In genomic region chr2:26423086-26423485, GRCm38 (mm10) we compare ENCODE assay signal across 24 mouse cellular contexts. TPM values are rescaled to one million over a fixed set of nuclear protein-coding genes. Genes with fewer than 3 reads are reported as not detected.
DNase-seq lines count a peak whose midpoint lies in the region; ATAC-seq and TF ChIP-seq lines count a peak whose summit lies in the region.
"Had no signal": no experiment of that assay in that cellular context is flagged by ENCODE, and none has a peak within 500 bp of the region (broad histone marks: within the 10 kb centered on the region; RNA-seq: fewer than 3 reads in every experiment).

No protein-coding gene starts in this region.

- no peak overlapping the region for H3K9ac ChIP-seq in kidney, embryonic 14.5 days (ENCODE audit: low read depth, low read length)
- no peak overlapping the region for H3K9ac ChIP-seq in intestine, embryonic 14.5 days (ENCODE audit: low read length)
- no peak overlapping the region for H3K9ac ChIP-seq in intestine, postnatal 0 days (ENCODE audit: low read depth, low read length)
- H3K9ac ChIP-seq: forebrain, postnatal 0 days; heart, embryonic 13.5 days; hindbrain, embryonic 12.5 days; liver, embryonic 15.5 days; midbrain, embryonic 12.5 days had no signal

- H3K4me3 ChIP-seq in kidney, embryonic 14.5 days (ENCODE audit: low read length): no peak overlapping the region
- H3K4me3 ChIP-seq in intestine, embryonic 14.5 days (ENCODE audit: low read depth, low read length): no peak overlapping the region
- H3K4me3 ChIP-seq in intestine, postnatal 0 days (ENCODE audit: low read depth, low read length): no peak overlapping the region
- H3K4me3 ChIP-seq: forebrain, embryonic 10.5 days; heart, embryonic 13.5 days; hindbrain, embryonic 12.5 days; liver, embryonic 15.5 days; midbrain, embryonic 12.5 days had no signal

- H3K9me3 ChIP-seq in kidney, embryonic 14.5 days (ENCODE audit: control insufficient read depth, low read length): no peaks in the 10 kb centered on the region
- H3K9me3 ChIP-seq in intestine, embryonic 14.5 days (ENCODE audit: control insufficient read depth, low read length): no peaks in the 10 kb centered on the region
- H3K9me3 ChIP-seq in intestine, postnatal 0 days (ENCODE audit: control insufficient read depth): no peaks in the 10 kb centered on the region
- H3K9me3 ChIP-seq: forebrain, embryonic 10.5 days; G1E; heart, embryonic 13.5 days; hindbrain, embryonic 12.5 days; liver, embryonic 15.5 days; midbrain, embryonic 12.5 days had no signal

- H3K4me1 ChIP-seq in kidney, embryonic 14.5 days (ENCODE audit: control insufficient read depth, insufficient read depth, low read length): no peaks in the 10 kb centered on the region
- no peaks in the 10 kb centered on the region for H3K4me1 ChIP-seq in intestine, embryonic 14.5 days (replicated peaks; ENCODE audit: control insufficient read depth, insufficient read depth, low read length)
- H3K4me1 ChIP-seq in intestine, postnatal 0 days (replicated peaks; ENCODE audit: control insufficient read depth, insufficient read depth, low read length): no peaks in the 10 kb centered on the region
- H3K4me1 ChIP-seq: forebrain, embryonic 10.5 days; hindbrain, embryonic 12.5 days; liver, embryonic 15.5 days; midbrain, embryonic 12.5 days had no signal

- peaks cover 93% of the 10 kb centered on the region for H3K36me3 ChIP-seq in kidney, embryonic 14.5 days (ENCODE audit: control insufficient read depth, insufficient read depth, low read length)
- H3K36me3 ChIP-seq in intestine, embryonic 14.5 days (ENCODE audit: control insufficient read depth, insufficient read depth, low read length): peaks cover 95% of the 10 kb centered on the region
- H3K36me3 ChIP-seq in intestine, postnatal 0 days (ENCODE audit: control insufficient read depth, insufficient read depth): peaks cover 95% of the 10 kb centered on the region

- TF ChIP-seq CTCF in intestine, postnatal 0 days (IDR thresholded peaks at IDR 0.05; ENCODE audit: low read depth): no peak

- peak; percentile 66 to 79 for DNase-seq in kidney, adult 8-10 months
- no peak for DNase-seq in intestine, embryonic 14.5 days (ENCODE audit: low spot score)
- peak; percentile 63 to 79 for DNase-seq in kidney, postnatal 36 days
- DNase-seq in ovary, postnatal 10 days (ENCODE audit: low spot score): no peak
- DNase-seq in right cerebral cortex, postnatal 4 days: no peak
- DNase-seq: adrenal gland, adult 2 months; B cell, adult 2 months; cerebellum, adult 11 months; cerebellum, adult 9-11 months; forebrain, postnatal 0 days; gastrocnemius, postnatal 25 days; heart, adult 18-20 months; heart, postnatal 14 days; right cerebral cortex, postnatal 25 days; thymus, postnatal 25 days had no signal

- H3K27me3 ChIP-seq in kidney, embryonic 14.5 days (ENCODE audit: control insufficient read depth, insufficient read depth, low read length): no peaks in the 10 kb centered on the region
- H3K27me3 ChIP-seq in intestine, embryonic 14.5 days (replicated peaks; ENCODE audit: control insufficient read depth, insufficient read depth, low read length): no peaks in the 10 kb centered on the region
- no peaks in the 10 kb centered on the region for H3K27me3 ChIP-seq in intestine, postnatal 0 days (replicated peaks; ENCODE audit: control insufficient read depth, insufficient read depth, low read length)
- H3K27me3 ChIP-seq: CH12.LX; heart, embryonic 13.5 days; hindbrain, embryonic 12.5 days; liver, embryonic 15.5 days; midbrain, embryonic 12.5 days had no signal

- WGBS in kidney, embryonic 14.5 days: 78% methylated on average over 1 of the region's 1 CpGs
- WGBS in intestine, embryonic 14.5 days: 88% methylated on average over 1 of the region's 1 CpGs
- WGBS in intestine, postnatal 0 days: 63% methylated on average over 1 of the region's 1 CpGs

- H3K27ac ChIP-seq in kidney, embryonic 14.5 days (ENCODE audit: low read depth, low read length): no peak overlapping the region
- no peak overlapping the region for H3K27ac ChIP-seq in intestine, embryonic 14.5 days (ENCODE audit: low read depth)
- peak overlapping the region; percentile 15; the same call in 1 of the 2 replicates for H3K27ac ChIP-seq in intestine, postnatal 0 days (ENCODE audit: low read depth, low read length)
- H3K27ac ChIP-seq: forebrain, embryonic 10.5 days; heart, embryonic 13.5 days; hindbrain, embryonic 12.5 days; liver, embryonic 15.5 days; midbrain, embryonic 12.5 days had no signal

- no peak overlapping the region for H3K4me2 ChIP-seq in kidney, embryonic 14.5 days (replicated peaks; ENCODE audit: low read depth, low read length)
- H3K4me2 ChIP-seq in intestine, embryonic 14.5 days (ENCODE audit: low read length): no peak overlapping the region
- H3K4me2 ChIP-seq in intestine, postnatal 0 days (replicated peaks; ENCODE audit: low read depth): no peak overlapping the region
- H3K4me2 ChIP-seq: heart, embryonic 13.5 days; hindbrain, embryonic 12.5 days; liver, embryonic 15.5 days; midbrain, embryonic 12.5 days had no signal

- ATAC-seq in kidney, embryonic 14.5 days (ENCODE audit: low FRiP score, low TSS enrichment): no peak
- ATAC-seq in intestine, embryonic 14.5 days (replicated peaks; ENCODE audit: low FRiP score, low TSS enrichment, low read depth): 0 out of 2 replicates have a peak, but pooled peaks have one; percentile 40
- ATAC-seq in intestine, postnatal 0 days: peak; percentile 89
- ATAC-seq: forebrain, postnatal 0 days had no signal

RNA-seq across cellular contexts. Expression of gene Inpp5e, which starts 14.1 kb away (rescaled TPM):
- polyA plus RNA-seq in kidney, embryonic 14.5 days (2014; fragmentation: Nextera tagmentation; extraction: Ambion mirVana): 13.7 and 24.7 TPM in 2 replicates
- 18.4 and 22.8 TPM in 2 replicates for polyA plus RNA-seq in intestine, embryonic 14.5 days (2014; fragmentation: Nextera tagmentation; extraction: Ambion mirVana)
- polyA plus RNA-seq in intestine, postnatal 0 days (2015; fragmentation: Nextera tagmentation; extraction: Ambion mirVana): 6.8 TPM in 2 replicates

RNA-seq across cellular contexts. Expression of gene Sec16a, which starts 21.9 kb away (rescaled TPM):
- 18.9 and 43.9 TPM in 2 replicates for polyA plus RNA-seq in kidney, embryonic 14.5 days (2014; fragmentation: Nextera tagmentation; extraction: Ambion mirVana)
- 33.7 and 39.8 TPM in 2 replicates for polyA plus RNA-seq in intestine, embryonic 14.5 days (2014; fragmentation: Nextera tagmentation; extraction: Ambion mirVana)
- polyA plus RNA-seq in intestine, postnatal 0 days (2015; fragmentation: Nextera tagmentation; extraction: Ambion mirVana): 17.4 and 18.3 TPM in 2 replicates

RNA-seq across cellular contexts. Expression of gene Pmpca, which starts 33.9 kb away (rescaled TPM):
- 68.9 and 113 TPM in 2 replicates for polyA plus RNA-seq in kidney, embryonic 14.5 days (2014; fragmentation: Nextera tagmentation; extraction: Ambion mirVana)
- polyA plus RNA-seq in intestine, embryonic 14.5 days (2014; fragmentation: Nextera tagmentation; extraction: Ambion mirVana): 90.2 and 99.7 TPM in 2 replicates
- 46.4 and 47.6 TPM in 2 replicates for polyA plus RNA-seq in intestine, postnatal 0 days (2015; fragmentation: Nextera tagmentation; extraction: Ambion mirVana)

RNA-seq across cellular contexts. Expression of gene Entr1, which starts 34.0 kb away (rescaled TPM):
- polyA plus RNA-seq in kidney, embryonic 14.5 days (2014; fragmentation: Nextera tagmentation; extraction: Ambion mirVana): 86.1 and 112 TPM in 2 replicates
- polyA plus RNA-seq in intestine, embryonic 14.5 days (2014; fragmentation: Nextera tagmentation; extraction: Ambion mirVana): 96.2 and 101 TPM in 2 replicates
- 45.6 and 49.3 TPM in 2 replicates for polyA plus RNA-seq in intestine, postnatal 0 days (2015; fragmentation: Nextera tagmentation; extraction: Ambion mirVana)

RNA-seq across cellular contexts. Expression of gene Snapc4, which starts 42.6 kb away (rescaled TPM):
- polyA plus RNA-seq in kidney, embryonic 14.5 days (2014; fragmentation: Nextera tagmentation; extraction: Ambion mirVana): 24.6 and 29.3 TPM in 2 replicates
- 30.4 and 31.1 TPM in 2 replicates for polyA plus RNA-seq in intestine, embryonic 14.5 days (2014; fragmentation: Nextera tagmentation; extraction: Ambion mirVana)
- 5.6 and 6.7 TPM in 2 replicates for polyA plus RNA-seq in intestine, postnatal 0 days (2015; fragmentation: Nextera tagmentation; extraction: Ambion mirVana)

Comparison
In these comparisons a context has a peak if more than half of its experiments do, and no peak if none do; other contexts are left out.
1. DNase-seq: peak in kidney, adult 8-10 months (2 of 2) and kidney, postnatal 36 days (2 of 2); none in intestine, embryonic 14.5 days (single experiment), ovary, postnatal 10 days (single experiment) and right cerebral cortex, postnatal 4 days (single experiment).